Mouse (Mus musculus) liver, postnatal 0 days (tissue): ENCODE data around the gene Clstn1.

Source experiments
- CTCF ChIP-seq: sonication (generic); IDR thresholded peaks from 2 replicates; pipeline ENCODE4 v1.5.1; 2016; ENCODE audit warnings: antibody characterized with exemption, low read depth
- EP300 ChIP-seq: IDR thresholded peaks from 2 replicates; pipeline ENCODE4 v1.6.1; 2016; ENCODE audit warnings: antibody characterized with exemption, low read depth, mild to moderate bottlenecking

GRCm38 (mm10) chr4:149645761-149646160 is 59.5 kb downstream of the Clstn1 start:
- TF ChIP-seq CTCF (no peak), EP300 (no peak)
